Mouse (Mus musculus) olfactory bulb, adult 2 months (tissue): ENCODE results near the gene Myzap.

ENCODE experiments used
- CTCF ChIP-seq: fragments of 200-500 bp; IDR thresholded peaks from 2 replicates; pipeline ENCODE4 v1.5.1; 2012; ENCODE audit warnings: low read depth, mild to moderate bottlenecking, low read length, moderate library complexity; ENCODE audit not compliant: insufficient read depth
- POLR2A ChIP-seq: fragments of 200-500 bp; IDR thresholded peaks from 2 replicates; pipeline ENCODE4 v1.6.1; 2012; ENCODE audit warnings: mild to moderate bottlenecking, low read depth, low read length, moderate library complexity; ENCODE audit not compliant: insufficient read depth

- TF ChIP-seq CTCF (no peak), POLR2A (no peak)
Measured at GRCm38 (mm10) chr9:71596888-71597287, 4.7 kb upstream of the Myzap start.
